Mouse (Mus musculus) stomach, postnatal 0 days (tissue): ENCODE results near the gene Rnf41.
A peak's percentile ranks its signal among the peaks of the same experiment; 100 is the strongest.

Experiments used
- CTCF ChIP-seq: IDR thresholded peaks from 2 replicates; pipeline ENCODE4 v1.5.1; 2016; ENCODE audit warnings: antibody characterized with exemption, low read depth, mild to moderate bottlenecking, moderate library complexity
- EP300 ChIP-seq: optimal IDR thresholded peaks from 2 replicates; pipeline ENCODE3; 2016; ENCODE audit warnings: antibody characterized with exemption

GRCm38 (mm10) chr10:128374393-128374792 is 37.1 kb upstream of the Rnf41 start:
- TF ChIP-seq CTCF (peak; percentile 44), EP300 (no peak)
